Mouse (Mus musculus) pancreas, adult 10 weeks (tissue): ENCODE data around the gene Pou5f1. TPM values are rescaled to one million over a fixed set of nuclear protein-coding genes. Genes with fewer than 3 reads are reported as not detected.

ENCODE experiments used
- polyA plus RNA-seq: library from polyadenylated mRNA; stranded (reverse); fragments of 350-450 nt; fragmentation: Illumina TruSeq; extraction: RNeasy Lipid Tissue Mini Kit (QIAGEN cat#74804); gene quantifications from one replicate; pipeline ENCODE4 v1.2.3, GENCODE M21; 2015; ENCODE audit warnings: low read depth, low replicate concordance; ENCODE audit not compliant: insufficient read depth

The Pou5f1 gene
- polyA plus RNA-seq: not detected

DNA sequence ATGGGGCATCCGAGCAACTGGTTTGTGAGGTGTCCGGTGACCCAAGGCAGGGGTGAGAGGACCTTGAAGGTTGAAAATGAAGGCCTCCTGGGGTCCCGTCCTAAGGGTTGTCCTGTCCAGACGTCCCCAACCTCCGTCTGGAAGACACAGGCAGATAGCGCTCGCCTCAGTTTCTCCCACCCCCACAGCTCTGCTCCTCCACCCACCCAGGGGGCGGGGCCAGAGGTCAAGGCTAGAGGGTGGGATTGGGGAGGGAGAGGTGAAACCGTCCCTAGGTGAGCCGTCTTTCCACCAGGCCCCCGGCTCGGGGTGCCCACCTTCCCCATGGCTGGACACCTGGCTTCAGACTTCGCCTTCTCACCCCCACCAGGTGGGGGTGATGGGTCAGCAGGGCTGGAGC, at the start of gene Pou5f1:
Pou5f1 (plus strand) TSS at position 243 of the 400 bp plus-strand sequence.

DNA sequence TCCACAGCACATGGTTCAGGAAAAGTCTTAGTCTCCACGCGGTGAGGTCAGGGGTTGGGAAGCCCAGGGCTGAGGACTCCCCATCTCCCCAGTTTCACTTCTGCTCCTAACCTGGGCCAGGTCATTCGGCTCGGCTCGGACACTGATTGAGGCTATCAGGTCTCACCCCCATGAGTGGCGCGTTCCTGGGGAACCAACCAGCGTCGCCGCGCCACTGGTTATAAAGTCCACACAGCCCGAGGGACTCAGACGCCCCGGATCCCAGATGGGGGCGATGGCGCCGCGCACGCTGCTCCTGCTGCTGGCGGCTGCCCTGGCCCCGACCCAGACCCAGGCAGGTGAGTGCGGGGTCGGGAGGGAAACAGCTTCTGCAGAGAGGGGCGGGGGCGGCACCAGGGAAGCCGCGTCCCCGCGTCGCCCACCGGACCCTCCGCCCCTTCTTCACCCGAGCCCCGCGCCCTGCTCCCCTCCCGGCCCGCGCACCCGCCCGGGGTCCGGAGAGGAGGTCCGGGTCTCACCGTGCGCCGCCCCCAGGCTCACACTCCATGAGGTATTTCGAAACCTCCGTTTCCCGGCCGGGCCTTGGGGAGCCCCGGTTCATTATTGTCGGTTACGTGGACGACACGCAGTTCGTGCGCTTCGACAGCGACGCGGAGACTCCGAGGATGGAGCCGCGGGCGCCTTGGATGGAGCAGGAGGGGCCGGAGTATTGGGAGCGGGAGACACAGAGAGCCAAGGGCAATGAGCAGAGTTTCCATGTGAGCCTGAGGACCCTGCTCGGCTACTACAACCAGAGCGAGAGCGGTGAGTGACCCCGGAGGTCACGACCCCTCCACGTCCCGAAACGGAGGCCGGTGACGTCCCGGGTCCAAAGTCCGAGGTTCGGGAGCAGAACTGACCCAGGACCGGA, 35.7 kb upstream of the Pou5f1 start, which contains the start of gene H2-Q10:
H2-Q10 (plus strand) TSS at position 248 of the 910 bp plus-strand sequence.

DNA sequence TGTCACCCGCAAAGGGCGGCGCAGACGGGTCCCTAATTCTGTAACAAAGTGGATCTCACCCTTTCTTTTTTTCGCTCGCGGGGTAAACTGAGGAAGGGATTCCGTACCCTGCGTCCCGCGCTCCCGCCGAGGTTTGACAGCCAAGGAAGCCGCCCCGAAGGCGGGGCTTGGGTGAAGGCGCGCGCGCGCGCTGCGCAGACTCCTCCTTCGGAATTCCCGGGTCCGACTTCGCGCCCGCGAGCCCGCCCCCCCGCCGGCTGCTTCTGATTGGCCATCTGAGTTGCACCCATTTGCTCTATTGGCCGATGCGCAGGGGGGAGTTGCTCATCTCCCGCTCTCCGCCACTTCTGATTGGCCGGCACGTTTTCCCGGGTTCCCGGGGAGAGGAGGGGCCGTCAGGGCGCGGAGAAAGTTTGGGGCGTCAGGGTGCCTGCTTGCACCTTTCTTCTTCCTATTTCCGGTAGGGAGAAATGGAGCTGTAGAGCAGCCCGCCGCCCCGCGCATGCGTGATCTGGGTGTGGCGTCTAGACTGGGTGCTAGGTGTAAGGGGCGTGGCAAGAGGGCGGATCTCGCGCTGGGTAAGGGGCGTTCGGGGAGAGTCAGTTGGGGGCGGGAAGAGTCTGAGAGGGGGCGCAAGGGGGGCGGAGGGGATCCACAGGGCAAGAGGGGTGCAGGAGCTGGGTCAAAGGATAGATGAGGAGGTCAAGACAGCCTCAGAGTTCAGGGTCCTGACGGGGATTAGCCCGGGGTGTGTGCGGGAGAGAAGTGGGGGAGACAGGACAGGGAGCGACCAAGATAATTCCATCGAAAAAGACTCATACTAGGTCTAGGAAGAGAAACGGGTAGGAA, 11.1 kb downstream of the Pou5f1 start, which contains the start of the genes Tcf19 and Cchcr1:
Tcf19 (minus strand) TSS at position 173 of the 849 bp plus-strand sequence.
Cchcr1 (plus strand) TSS at position 449 of the 849 bp plus-strand sequence.

DNA sequence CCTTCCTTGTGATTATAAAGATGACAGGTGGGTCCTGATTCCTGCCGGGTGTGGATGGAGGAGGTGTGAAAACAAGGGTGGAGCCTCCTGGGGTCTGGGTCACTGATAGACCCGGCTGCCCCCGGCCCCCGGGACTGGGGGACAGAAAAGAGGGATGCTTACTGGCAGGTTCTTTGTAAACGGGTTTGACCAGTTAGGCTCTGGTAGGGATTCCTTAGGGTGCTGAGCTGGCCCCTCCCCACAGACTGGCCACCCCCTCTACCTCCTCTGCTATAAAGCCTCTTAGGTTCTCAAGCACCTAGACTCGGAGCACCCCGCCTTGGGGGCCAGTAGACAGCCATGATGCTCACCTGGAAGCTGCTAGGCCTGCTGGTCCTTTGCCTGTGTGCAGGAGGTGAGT, 27.1 kb downstream of the Pou5f1 start, which contains the start of gene Psors1c2:
Psors1c2 (plus strand) TSS at position 301 of the 400 bp plus-strand sequence.

DNA sequence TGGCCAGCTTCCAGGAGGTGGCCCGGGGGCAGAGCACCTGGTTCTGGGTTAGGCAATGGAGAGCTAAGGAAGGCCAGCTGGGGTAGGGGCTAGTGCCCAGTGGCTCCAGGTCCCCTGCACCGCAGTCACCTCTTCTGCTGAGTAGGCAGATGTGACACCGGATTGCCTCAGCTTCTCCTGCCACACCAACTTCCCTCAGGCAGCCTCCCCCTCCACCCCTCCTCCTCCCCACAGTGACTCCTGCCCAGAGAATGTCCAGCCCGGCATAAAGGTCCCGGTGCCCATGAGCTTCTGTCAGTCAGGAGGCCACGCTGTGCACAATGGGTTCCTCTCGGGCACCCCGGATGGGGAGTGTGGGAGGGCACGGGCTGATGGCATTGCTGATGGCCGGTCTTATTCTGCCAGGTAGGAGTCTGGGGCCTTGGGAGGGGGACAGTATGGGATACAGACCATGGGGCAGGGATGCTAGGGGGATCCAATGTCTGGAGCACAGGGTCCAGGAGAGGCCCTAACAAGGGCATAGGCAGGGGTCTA, 46.1 kb downstream of the Pou5f1 start, which contains the start of gene Cdsn:
Cdsn (plus strand) TSS at position 248 of the 534 bp plus-strand sequence.

Other genes with a start within 250 kb of the Pou5f1 start
- 153 TPM for gene H2-D1, start 243.3 kb upstream of the Pou5f1 start, polyA plus RNA-seq
- not detected for gene H2-Q1, start 185.6 kb upstream of the Pou5f1 start, polyA plus RNA-seq
- gene H2-Q2, start 163.8 kb upstream of the Pou5f1 start, polyA plus RNA-seq: 8.9 TPM
- gene H2-Q4, start 126.4 kb upstream of the Pou5f1 start, polyA plus RNA-seq: 22.5 TPM
- 6.3 TPM for gene H2-Q6, start 81.2 kb upstream of the Pou5f1 start, polyA plus RNA-seq
- gene H2-Q7, start 66.9 kb upstream of the Pou5f1 start, polyA plus RNA-seq: 8.5 TPM
- 0.96 TPM for gene H2-Q10, start 35.9 kb upstream of the Pou5f1 start, polyA plus RNA-seq
- 1.3 TPM for gene Tcf19, start 10.8 kb downstream of the Pou5f1 start, polyA plus RNA-seq
- 3.6 TPM for gene Cchcr1, start 11.1 kb downstream of the Pou5f1 start, polyA plus RNA-seq
- gene Psors1c2, start 27.2 kb downstream of the Pou5f1 start, polyA plus RNA-seq: not detected
- gene Cdsn, start 46.1 kb downstream of the Pou5f1 start, polyA plus RNA-seq: not detected
- not detected for gene 2300002M23Rik, start 61.4 kb downstream of the Pou5f1 start, polyA plus RNA-seq
- not detected for gene Sfta2, start 95.5 kb downstream of the Pou5f1 start, polyA plus RNA-seq
- not detected for gene Gm9573, start 120.6 kb downstream of the Pou5f1 start, polyA plus RNA-seq
- gene Mucl3, start 137.7 kb downstream of the Pou5f1 start, polyA plus RNA-seq: not detected
- gene Vars2, start 161.6 kb downstream of the Pou5f1 start, polyA plus RNA-seq: 5.8 TPM
- 4.2 TPM for gene Gtf2h4, start 167.7 kb downstream of the Pou5f1 start, polyA plus RNA-seq
- gene Ddr1, start 198.6 kb downstream of the Pou5f1 start, polyA plus RNA-seq: 10.7 TPM